Mouse (Mus musculus) cerebellum, postnatal 25 days (tissue): ENCODE measurements at regions not wholly inside any gene's neighbourhood (a gene's known extent, or its start where the extent isn't known, plus 50 kb on each side); places are given as distances from the start of the nearest gene placed in this dataset.

Experiments used
- DNase-seq, 2 experiments: peaks; one replicate each; pipeline ENCODE4 v3.0.0; 2021; ENCODE audit warnings: mixed read lengths in 2 of 2

DNA sequence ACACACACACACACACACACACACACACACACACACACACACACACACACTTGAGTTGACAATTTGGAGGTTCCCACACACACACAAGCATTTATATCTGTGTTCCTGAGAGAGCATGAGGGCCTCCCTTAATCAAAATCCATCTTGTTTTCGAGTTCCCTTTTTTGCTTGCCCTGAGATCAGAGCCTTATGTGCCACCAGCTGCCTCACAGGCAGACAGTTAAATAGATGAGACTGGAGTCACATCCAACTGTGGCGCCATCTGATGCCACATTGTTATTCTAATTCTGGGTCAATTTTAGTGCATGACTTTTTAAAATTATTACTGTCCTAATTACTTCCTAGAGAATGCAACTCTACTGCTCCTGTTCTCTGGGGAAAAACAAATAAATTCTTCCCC, 91.2 kb upstream of the Syndig1 start:
- DNase-seq = peak; percentile 62 to 79

DNA sequence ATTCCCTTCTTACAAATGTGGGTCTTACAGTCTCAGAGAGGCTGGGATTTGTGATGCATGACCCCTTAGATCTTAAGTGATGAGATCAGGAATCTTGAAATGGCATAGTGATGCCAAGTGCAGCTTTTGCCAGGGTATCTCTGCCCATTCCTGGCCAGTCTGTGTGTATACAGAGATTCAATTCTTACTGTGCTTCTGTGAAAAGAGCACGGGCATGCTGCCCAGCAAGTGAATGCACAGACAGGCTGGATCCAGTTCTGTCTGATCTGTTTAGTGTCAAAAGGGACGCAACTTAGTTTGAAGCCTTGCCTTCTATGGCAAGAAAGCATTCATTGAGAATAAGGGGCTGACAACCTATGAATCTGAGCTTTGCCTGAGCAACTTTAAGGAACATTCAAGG, 89.1 kb upstream of the Syndig1 start:
- DNase-seq = peak; percentile 76 to 87

DNA sequence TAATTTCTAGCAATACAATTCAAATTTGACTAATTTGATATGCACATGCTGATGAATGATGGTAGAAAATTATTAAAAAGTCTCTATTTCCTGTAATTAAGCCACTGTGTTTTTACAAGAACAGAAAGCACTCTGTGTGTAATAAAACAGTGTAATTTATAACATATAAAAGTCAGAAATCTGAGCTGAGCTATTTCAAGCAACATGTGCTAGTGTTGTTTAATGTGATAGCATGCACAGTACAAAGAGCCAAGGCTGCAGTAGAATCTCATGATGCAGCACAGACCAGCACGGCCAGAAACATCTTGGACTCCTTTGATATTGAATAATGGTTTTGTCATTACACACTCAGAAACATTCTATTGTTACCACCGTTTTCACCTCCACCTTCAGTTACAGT, 86.3 kb upstream of the Syndig1 start:
- no peak for DNase-seq

GRCm38 (mm10) chr2:149748240-149748822, 80.7 kb upstream of the Syndig1 start:
- no peak for DNase-seq

DNA sequence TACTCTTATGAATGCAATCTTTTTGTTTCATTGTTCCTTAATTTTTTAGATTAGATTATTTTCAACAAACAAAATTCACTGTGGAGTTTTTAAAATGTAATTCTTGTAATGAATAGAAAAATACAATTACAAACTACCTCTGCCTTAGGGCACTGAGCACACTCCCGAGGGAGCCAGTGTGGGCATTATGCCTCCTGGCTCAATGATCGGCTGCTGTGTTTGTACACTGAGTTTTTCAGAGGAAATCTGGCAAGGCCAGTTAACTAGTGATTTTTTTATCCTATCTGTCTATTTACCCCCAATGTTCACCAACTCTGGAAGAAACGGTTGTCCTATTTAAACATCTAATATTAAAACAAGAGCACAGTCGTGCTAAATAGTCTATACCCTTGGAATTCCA, 69.9 kb upstream of the Syndig1 start:
- DNase-seq = no peak

DNA sequence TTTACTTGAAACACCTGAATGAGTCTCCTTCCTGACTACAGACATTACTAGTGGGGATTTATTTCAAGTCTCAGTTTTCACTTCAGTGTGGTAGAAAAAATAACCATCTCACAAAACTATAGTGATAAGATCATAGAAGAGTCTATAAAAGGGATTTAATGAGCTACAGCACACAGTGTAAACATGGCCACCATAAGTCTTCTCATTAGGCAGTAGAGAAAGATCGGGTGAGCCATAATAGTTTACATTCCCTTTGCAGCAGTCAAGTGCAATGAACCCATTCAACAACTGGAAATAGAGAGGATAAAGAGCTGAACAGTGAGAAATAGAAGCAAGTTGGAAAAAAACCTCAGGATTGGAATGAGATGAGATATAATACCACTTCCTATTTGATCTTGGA, 65.1 kb upstream of the Syndig1 start:
- no peak for DNase-seq

- DNase-seq = no peak
These were observed 61.0 kb upstream of the Syndig1 start for GRCm38 (mm10) chr2:149768027-149768426.

DNA sequence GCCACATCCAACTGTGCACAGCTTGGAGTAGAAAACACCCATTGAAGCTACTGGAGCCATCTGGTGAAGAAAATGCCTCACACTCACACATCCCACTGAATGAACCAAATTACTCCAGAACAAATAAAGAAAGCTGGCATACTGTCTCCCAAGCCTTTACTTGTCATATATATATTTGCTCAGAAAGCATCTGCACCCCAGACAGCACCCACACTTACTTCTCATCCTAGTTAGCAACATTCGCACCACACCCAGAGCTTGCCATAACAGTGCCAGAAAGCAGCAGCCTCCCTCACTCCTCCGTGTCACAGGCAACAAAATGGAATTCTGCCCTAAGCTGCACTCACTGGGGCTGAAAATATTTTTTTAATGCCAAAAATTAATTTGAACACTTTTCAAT, 60.5 kb upstream of the Syndig1 start:
- no peak for DNase-seq

- no peak for DNase-seq
These were observed 51.7 kb upstream of the Syndig1 start for GRCm38 (mm10) chr2:149777316-149777715.
